Mouse (Mus musculus): Measurements from ENCODE around the gene Lmna. TPM values are rescaled to one million over a fixed set of nuclear protein-coding genes. Genes with fewer than 3 reads are reported as not detected.

The Lmna gene
- polyA plus RNA-seq, 1 experiment from 2014 or later: 133 TPM

GRCm38 (mm10) chr3:88515095-88515386 is 5.3 kb upstream of the Lmna start:
- Histone ChIP-seq H3K4me1 (replicated peaks) (peaks cover 41% of the 10 kb centered on the region), H3K27ac (replicated peaks) (no peak overlapping the region), H3K9me3 (replicated peaks) (no peaks in the 10 kb centered on the region), H3K4me3 (replicated peaks) (no peak overlapping the region), H3K9ac (no peak overlapping the region), H3K27me3 (peaks cover 37% of the 10 kb centered on the region), H3K4me2 (no peak overlapping the region), H3K36me3 (replicated peaks) (no peaks in the 10 kb centered on the region)
- 93% methylated on average over 2 of the region's 2 CpGs for WGBS (ENCODE audit: insufficient replicate concordance)
- ATAC-seq (ENCODE audit: insufficient read depth): no peak

DNA sequence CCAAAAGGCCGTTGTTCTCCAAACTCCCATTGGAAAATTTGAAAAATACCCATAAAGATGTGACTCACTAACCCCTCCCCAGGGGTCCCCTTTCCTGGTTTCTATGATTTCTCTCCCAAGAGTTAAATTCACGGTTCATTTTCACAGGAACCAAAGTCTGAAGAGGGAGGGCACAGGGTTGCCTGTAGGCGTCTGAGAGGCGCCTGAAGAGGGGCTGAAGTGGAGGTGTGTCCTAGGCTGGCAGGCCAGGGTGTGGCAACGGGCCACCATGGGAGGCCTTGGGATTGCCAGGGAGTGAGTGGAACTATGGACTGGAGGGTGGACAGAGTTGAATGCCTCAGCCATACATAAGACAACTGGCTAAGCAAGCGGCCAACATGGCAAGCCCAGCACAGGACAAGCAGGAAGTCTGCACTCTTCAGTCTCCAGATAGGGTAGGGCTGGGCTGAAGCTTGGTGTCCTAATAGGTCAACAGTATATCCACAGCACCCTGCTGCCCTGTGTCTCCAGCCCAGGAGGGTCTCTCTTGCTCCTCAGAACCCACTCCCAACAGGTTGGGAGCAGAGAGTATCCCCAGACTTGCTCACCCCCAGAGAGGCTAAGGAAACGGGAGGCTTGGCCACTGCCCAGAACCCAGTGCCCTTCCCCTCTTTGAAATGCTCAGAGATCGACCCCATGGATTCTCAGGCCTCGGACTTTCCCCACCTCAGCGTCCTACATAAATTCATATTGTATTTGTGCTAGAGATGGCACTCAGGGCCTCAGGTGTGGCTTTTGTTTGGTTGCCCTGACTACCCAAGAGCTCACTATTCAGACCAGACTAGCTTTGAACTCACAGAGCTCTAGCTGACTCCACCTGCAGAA is 4.7 kb upstream of the Lmna start:
- ATAC-seq (ENCODE audit: insufficient read depth): no peak
- H3K4me1 ChIP-seq (replicated peaks): peaks cover 47% of the 10 kb centered on the region
- no peak overlapping the region for H3K4me2 ChIP-seq
- no peaks in the 10 kb centered on the region for H3K9me3 ChIP-seq (replicated peaks)
- no peak overlapping the region for H3K27ac ChIP-seq (replicated peaks)
- H3K36me3 ChIP-seq (replicated peaks): no peaks in the 10 kb centered on the region
- no peak overlapping the region for H3K9ac ChIP-seq
- WGBS (ENCODE audit: insufficient replicate concordance): 56% methylated on average over 10 of the region's 10 CpGs
- H3K4me3 ChIP-seq (replicated peaks): no peak overlapping the region
- H3K27me3 ChIP-seq: peaks cover 37% of the 10 kb centered on the region

DNA sequence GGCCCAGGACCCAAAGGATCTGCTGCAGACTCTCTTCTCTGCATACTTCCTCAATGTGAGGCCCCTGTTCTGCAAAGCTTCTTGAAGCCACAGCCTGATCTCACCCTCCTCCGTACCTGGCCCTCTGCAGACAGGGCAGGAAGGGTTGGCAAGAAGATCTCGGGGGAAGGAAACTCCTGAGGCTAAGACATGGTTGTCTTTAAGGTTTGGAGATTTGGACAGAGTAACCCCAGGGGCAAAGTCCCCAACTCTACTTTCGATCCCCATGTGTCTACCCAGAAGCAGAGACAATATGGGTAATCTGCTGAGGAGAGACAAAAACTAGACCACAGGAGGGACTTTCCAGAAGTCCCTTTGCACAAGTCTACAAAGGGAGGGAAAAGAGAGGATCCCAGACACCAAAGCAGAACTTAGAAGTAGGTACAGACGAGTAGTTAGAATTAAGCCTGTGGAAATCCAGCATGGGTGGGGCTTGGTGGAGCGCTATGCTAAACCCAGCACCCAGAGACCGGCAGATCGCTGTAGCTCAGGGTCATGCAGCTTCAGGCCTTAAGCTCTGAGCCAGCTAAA is 3.9 kb upstream of the Lmna start:
- H3K9ac ChIP-seq: no peak overlapping the region
- H3K4me1 ChIP-seq (replicated peaks): peaks cover 52% of the 10 kb centered on the region
- H3K4me3 ChIP-seq (replicated peaks): no peak overlapping the region
- H3K27ac ChIP-seq (replicated peaks): no peak overlapping the region
- 0 out of 2 replicates have a peak overlapping the region, but pooled peaks have one; percentile 1 for H3K4me2 ChIP-seq
- WGBS (ENCODE audit: insufficient replicate concordance): 41% methylated on average over 7 of the region's 7 CpGs
- peaks cover 37% of the 10 kb centered on the region for H3K27me3 ChIP-seq
- ATAC-seq (ENCODE audit: insufficient read depth): no peak
- H3K36me3 ChIP-seq (replicated peaks): no peaks in the 10 kb centered on the region
- no peaks in the 10 kb centered on the region for H3K9me3 ChIP-seq (replicated peaks)

DNA sequence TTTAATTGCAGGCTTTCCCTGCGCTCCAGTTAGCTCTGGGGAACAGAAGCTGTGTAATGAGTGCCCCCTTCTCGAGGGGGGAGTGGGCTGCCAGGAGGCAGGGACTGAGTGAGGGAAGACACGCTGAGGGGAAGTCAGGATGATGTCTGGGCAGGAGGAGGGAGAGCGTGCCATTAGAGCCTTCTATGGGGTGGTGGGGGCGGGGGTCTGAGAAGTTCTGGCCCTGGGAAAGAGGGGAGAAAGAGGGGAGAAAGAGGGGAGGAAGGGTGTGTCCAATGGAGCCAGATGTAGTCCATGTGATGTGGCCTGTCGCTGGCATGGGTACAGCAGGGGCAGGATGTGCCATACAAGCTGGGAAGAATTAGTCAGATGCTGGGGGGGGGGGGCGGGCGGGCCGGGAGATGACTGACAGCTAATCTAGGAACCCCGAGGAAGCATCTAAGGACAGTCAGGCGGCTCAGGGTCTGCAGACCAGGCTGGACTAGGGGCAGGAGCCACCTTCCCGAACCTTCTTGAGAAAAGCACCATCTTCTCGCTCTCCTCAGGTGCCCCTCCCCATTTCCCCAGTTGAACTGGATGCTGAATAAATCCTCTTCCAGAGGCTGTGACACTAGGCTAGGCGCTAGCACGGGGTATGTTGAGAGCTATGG is 3.3 kb upstream of the Lmna start:
- Histone ChIP-seq H3K4me2 (0 out of 2 replicates have a peak overlapping the region, but pooled peaks have one; percentile 1), H3K36me3 (replicated peaks) (no peaks in the 10 kb centered on the region), H3K27me3 (peaks cover 36% of the 10 kb centered on the region), H3K9ac (no peak overlapping the region), H3K4me3 (replicated peaks) (no peak overlapping the region), H3K9me3 (replicated peaks) (no peaks in the 10 kb centered on the region), H3K4me1 (replicated peaks) (peaks cover 52% of the 10 kb centered on the region), H3K27ac (replicated peaks) (no peak overlapping the region)
- no peak for ATAC-seq (ENCODE audit: insufficient read depth)
- 24% methylated on average over 15 of the region's 15 CpGs for WGBS (ENCODE audit: insufficient replicate concordance)

DNA sequence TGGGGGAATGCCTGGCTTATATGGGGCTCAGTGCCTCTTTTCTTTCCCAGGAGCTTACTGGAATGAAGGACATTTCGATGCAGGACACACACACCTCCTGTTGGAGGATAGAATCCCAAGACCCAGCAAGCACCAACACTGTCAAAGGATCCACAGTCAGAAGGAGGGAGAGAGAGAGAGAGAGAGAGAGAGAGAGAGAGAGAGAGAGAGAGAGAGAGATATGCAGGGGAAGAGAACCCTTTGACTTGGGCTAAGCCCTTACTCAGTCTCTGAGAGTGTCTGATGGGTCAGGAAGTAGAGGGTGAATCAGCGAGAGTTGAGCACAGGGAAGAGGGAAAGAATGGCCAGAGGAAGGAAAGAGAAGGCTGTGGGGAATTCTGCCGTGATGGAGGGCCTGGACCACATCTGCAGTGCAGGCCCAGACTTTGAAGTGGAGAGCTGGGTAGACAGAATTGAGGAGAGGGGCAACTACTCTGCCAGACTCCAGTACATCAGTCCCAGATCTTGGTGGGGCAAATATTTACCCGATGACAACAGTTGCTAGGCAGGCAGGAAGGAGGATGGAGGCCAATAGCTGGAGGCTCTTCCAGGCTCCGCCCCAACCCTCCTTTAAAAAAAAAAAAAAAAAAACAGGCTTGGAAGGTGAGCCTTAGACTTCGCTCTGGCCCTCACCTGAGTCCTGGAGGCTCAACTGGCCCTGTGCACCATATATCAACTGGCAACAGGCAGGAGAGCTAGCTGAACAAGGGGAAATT is 2.6 kb upstream of the Lmna start:
- peaks cover 31% of the 10 kb centered on the region for H3K27me3 ChIP-seq
- no peak for ATAC-seq (ENCODE audit: insufficient read depth)
- no peak overlapping the region for H3K4me3 ChIP-seq (replicated peaks)
- H3K27ac ChIP-seq (replicated peaks): no peak overlapping the region
- no peak overlapping the region for H3K4me2 ChIP-seq
- WGBS (ENCODE audit: insufficient replicate concordance): 45% methylated on average over 6 of the region's 6 CpGs
- H3K4me1 ChIP-seq (replicated peaks): peaks cover 55% of the 10 kb centered on the region
- no peak overlapping the region for H3K9ac ChIP-seq
- H3K36me3 ChIP-seq (replicated peaks): no peaks in the 10 kb centered on the region
- H3K9me3 ChIP-seq (replicated peaks): no peaks in the 10 kb centered on the region

- Histone ChIP-seq H3K9me3 (replicated peaks) (no peaks in the 10 kb centered on the region), H3K9ac (no peak overlapping the region), H3K27ac (replicated peaks) (no peak overlapping the region), H3K4me2 (no peak overlapping the region), H3K36me3 (replicated peaks) (no peaks in the 10 kb centered on the region), H3K27me3 (peaks cover 28% of the 10 kb centered on the region), H3K4me1 (replicated peaks) (peaks cover 58% of the 10 kb centered on the region), H3K4me3 (replicated peaks) (no peak overlapping the region)
- ATAC-seq (ENCODE audit: insufficient read depth): no peak
- 38% methylated on average over 4 of the region's 4 CpGs for WGBS (ENCODE audit: insufficient replicate concordance)
These were observed 1.8 kb upstream of the Lmna start for GRCm38 (mm10) chr3:88511559-88511958.

DNA sequence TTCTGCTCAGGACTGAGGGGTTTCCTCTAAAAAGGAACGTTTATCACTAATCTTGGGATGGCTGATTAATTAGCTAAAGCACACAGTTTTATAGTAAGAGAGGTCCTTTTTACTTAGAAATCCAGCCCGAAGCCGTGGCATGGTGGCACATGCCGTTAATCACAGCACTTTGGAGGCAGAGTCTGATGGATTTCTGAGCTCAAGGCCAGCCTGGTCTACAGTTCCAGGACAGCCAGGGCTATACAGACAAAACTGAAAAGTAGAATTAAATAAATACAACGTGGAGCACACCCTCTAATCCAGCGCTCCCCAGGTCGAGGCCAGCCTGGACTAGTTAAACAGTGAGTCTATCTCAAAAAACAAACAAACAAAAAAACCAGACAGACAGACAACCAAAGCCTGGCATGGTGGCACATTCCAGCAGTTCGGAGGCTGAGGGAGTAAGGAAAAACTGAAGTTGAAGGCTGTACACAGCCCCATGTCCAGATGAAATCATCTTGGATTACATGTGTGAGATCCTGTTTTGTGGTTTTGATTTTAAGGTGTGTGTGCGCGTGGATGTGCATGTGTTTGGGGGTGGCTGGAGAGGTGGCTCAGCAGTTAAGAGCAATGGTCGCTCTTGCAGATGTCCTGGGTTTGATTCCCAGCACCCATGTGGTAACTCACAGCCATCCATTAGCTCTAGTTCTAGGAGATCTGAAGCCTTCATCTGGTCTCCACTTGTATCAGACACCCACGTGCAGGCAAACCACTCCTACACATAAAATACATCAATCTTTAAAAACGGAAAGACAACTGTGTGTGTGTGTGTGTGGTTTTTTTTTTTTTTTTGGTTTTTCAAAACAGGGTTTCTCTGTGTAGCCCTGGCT is 899 bp upstream of the Lmna start:
- Histone ChIP-seq H3K9me3 (replicated peaks) (no peaks in the 10 kb centered on the region), H3K36me3 (replicated peaks) (no peaks in the 10 kb centered on the region), H3K4me2 (peak overlapping the region; percentile 87), H3K27ac (replicated peaks) (peak overlapping the region; percentile 78), H3K4me1 (replicated peaks) (peaks cover 64% of the 10 kb centered on the region), H3K9ac (peak overlapping the region; percentile 53), H3K4me3 (replicated peaks) (peak overlapping the region; percentile 53), H3K27me3 (peaks cover 23% of the 10 kb centered on the region)
- WGBS (ENCODE audit: insufficient replicate concordance): 36% methylated on average over 13 of the region's 13 CpGs
- ATAC-seq (ENCODE audit: insufficient read depth): no peak

DNA sequence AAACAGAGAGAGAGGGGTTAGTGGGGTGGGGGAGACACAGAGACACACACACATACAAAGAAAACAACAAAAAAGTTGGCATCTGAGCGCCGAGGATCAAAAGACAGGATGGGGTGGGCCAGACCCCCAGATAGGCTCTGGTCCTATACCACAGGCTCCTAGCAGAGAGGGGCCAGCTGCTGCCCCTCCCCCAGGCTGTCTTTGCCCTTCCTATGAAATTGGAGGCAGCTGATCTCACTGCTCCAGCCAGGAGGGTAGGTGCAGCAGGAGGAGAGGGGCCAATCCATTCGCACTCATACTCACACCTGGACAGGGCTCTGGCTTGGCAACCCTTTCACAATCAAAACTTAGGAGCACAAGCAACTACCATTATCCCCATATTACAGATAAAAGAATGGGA is 506 bp downstream of the Lmna start:
- peaks cover 21% of the 10 kb centered on the region for H3K27me3 ChIP-seq
- ATAC-seq (ENCODE audit: insufficient read depth): no peak
- peaks cover 64% of the 10 kb centered on the region for H3K4me1 ChIP-seq (replicated peaks)
- 0 out of 2 replicates have a peak overlapping the region, but pooled peaks have one; percentile 53 for H3K9ac ChIP-seq
- H3K9me3 ChIP-seq (replicated peaks): no peaks in the 10 kb centered on the region
- WGBS (ENCODE audit: insufficient replicate concordance): 48% methylated on average over 3 of the region's 3 CpGs
- no peaks in the 10 kb centered on the region for H3K36me3 ChIP-seq (replicated peaks)
- H3K4me3 ChIP-seq (replicated peaks): peak overlapping the region; percentile 53
- peak overlapping the region; percentile 87 for H3K4me2 ChIP-seq
- peak overlapping the region; percentile 78 for H3K27ac ChIP-seq (replicated peaks)

DNA sequence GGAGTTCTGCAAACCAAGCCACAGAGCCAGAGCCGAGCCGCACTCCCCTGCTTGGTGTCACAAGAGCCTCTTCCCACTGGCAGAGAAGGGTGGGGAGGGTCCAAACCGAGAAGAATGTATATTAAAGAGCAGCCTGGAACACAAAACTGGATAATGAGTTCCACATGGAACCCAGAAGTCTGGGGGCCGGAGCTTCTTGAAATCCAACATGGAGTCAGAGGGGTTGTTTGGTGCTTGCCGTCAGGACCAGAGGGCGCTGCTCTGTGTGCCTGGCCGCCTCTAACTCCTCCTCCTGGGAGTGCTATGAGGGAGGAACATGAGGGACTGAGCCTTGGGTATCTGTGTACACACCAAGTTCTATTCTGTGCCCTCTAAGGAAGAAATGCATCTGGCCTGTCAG is 4.0 kb downstream of the Lmna start:
- Histone ChIP-seq H3K4me1 (replicated peaks) (peaks cover 68% of the 10 kb centered on the region), H3K27ac (replicated peaks) (no peak overlapping the region; the same call in 1 of the 2 replicates), H3K9me3 (replicated peaks) (no peaks in the 10 kb centered on the region), H3K9ac (no peak overlapping the region), H3K4me2 (no peak overlapping the region), H3K27me3 (0 out of 2 replicates have a peak, but pooled peaks cover 5% of the 10 kb centered on the region), H3K4me3 (replicated peaks) (no peak overlapping the region), H3K36me3 (replicated peaks) (no peaks in the 10 kb centered on the region)
- ATAC-seq (ENCODE audit: insufficient read depth): no peak
- 54% methylated on average over 7 of the region's 7 CpGs for WGBS (ENCODE audit: insufficient replicate concordance)

DNA sequence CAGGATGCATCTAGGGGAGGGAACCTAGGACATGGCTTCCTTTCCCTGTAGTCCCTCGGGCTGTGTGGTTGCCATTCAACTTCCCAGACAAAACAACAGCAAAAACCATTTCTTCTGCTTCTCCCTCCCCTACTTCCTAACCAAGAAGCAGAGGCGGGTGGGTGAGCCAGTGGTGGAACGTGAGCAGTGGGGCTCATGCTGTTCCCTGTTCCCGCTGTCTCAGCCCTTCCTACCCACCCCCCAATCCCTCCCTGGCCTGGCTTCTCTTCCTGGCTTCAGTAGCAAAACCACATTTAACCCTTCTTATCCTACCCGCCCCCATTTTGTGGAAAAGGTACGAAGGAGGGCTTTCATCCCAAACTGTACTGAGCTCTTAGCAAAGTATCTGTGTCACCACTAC is 4.7 kb downstream of the Lmna start:
- H3K4me1 ChIP-seq (replicated peaks): peaks cover 68% of the 10 kb centered on the region
- peaks cover 2% of the 10 kb centered on the region; the same call in 1 of the 2 replicates for H3K36me3 ChIP-seq (replicated peaks)
- no peak overlapping the region for H3K4me2 ChIP-seq
- H3K9ac ChIP-seq: no peak overlapping the region
- 0 out of 2 replicates have a peak, but pooled peaks cover 5% of the 10 kb centered on the region for H3K27me3 ChIP-seq
- no peak for ATAC-seq (ENCODE audit: insufficient read depth)
- H3K4me3 ChIP-seq (replicated peaks): no peak overlapping the region
- H3K27ac ChIP-seq (replicated peaks): no peak overlapping the region
- WGBS (ENCODE audit: insufficient replicate concordance): 67% methylated on average over 6 of the region's 6 CpGs
- no peaks in the 10 kb centered on the region for H3K9me3 ChIP-seq (replicated peaks)

Measured in liver, embryonic 15.5 days (tissue).